Comparison of ENCODE assay signal across 18 mouse cellular contexts in the genomic region with DNA sequence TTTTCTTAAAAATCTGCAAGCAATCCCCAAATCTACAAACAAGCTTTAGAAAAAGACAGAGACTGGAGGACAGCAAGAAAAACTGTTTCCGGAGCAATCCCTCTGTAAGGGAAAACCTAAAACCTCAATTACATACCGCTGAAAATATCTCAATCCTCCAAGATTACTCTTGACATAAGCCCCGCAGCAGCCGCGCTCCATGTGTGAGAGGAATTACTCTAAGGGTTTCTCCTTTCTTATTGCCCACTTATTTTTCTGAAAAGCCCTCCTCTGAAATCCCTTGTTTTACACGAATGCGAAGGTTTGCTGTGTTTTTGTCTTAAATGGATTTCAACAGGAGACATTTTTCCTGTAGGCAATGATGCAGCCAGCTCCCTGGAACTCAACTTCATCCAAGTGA.
"Had no signal": no experiment of that assay in that cellular context is flagged by ENCODE, and none has a peak within 500 bp of the region (broad histone marks: within the 10 kb centered on the region; RNA-seq: fewer than 3 reads in every experiment).

No protein-coding gene starts in this region.

- ATAC-seq: liver, postnatal 0 days; lung, postnatal 0 days; midbrain, embryonic 13.5 days; midbrain, embryonic 15.5 days had no signal

- H3K36me3 ChIP-seq: lung, embryonic 15.5 days; midbrain, embryonic 13.5 days; midbrain, embryonic 15.5 days; neural tube, embryonic 12.5 days had no signal

- H3K4me1 ChIP-seq: lung, embryonic 15.5 days; megakaryocyte, embryonic 14.5 days; midbrain, embryonic 13.5 days; midbrain, embryonic 15.5 days; neural tube, embryonic 12.5 days had no signal

- H3K9me3 ChIP-seq: lung, embryonic 15.5 days; midbrain, embryonic 13.5 days; midbrain, embryonic 15.5 days; neural tube, embryonic 12.5 days had no signal

- H3K9ac ChIP-seq: liver, postnatal 0 days; lung, embryonic 15.5 days; midbrain, embryonic 13.5 days; midbrain, embryonic 15.5 days; neural tube, embryonic 12.5 days had no signal

- H3K27ac ChIP-seq: lung, embryonic 15.5 days; macrophage; midbrain, embryonic 13.5 days; midbrain, embryonic 15.5 days; neural tube, embryonic 12.5 days had no signal

- H3K27me3 ChIP-seq: lung, embryonic 15.5 days; megakaryocyte, embryonic 14.5 days; midbrain, embryonic 13.5 days; midbrain, embryonic 15.5 days; neural tube, embryonic 12.5 days had no signal

- DNase-seq: liver, postnatal 0 days; lung, adult 2 months; lung, postnatal 14 days; lung, postnatal 36 days; right cerebral cortex, postnatal 14 days; right cerebral cortex, postnatal 4 days; spleen, adult 18-20 months; thymus, adult 18-20 months; thymus, postnatal 25 days; thymus, postnatal 4 days had no signal

- H3K4me3 ChIP-seq: lung, embryonic 15.5 days; megakaryocyte, embryonic 14.5 days; midbrain, embryonic 13.5 days; midbrain, embryonic 15.5 days; neural tube, embryonic 12.5 days had no signal

- H3K4me2 ChIP-seq: lung, embryonic 15.5 days; midbrain, embryonic 11.5 days; midbrain, embryonic 13.5 days; midbrain, embryonic 15.5 days; neural tube, embryonic 12.5 days had no signal
